Mouse (Mus musculus): Measurements from ENCODE around the gene Ttll5.

Ttll5 gene

GRCm38 (mm10) chr12:85824438-85825264, at the start of gene Ttll5, which contains the start of gene Erg28:
Gene Ttll5, plus strand, starts transcription at chr12:85824659.
Gene Erg28, minus strand, starts transcription at chr12:85824550.
- DNase-seq (ENCODE audit: low spot score) = peak; percentile 97

- no peak for DNase-seq (ENCODE audit: low spot score)
Measured at GRCm38 (mm10) chr12:85778962-85779361, 45.5 kb upstream of the Ttll5 start.

- no peak for DNase-seq (ENCODE audit: low spot score)
Measured at GRCm38 (mm10) chr12:85779707-85780106, 44.8 kb upstream of the Ttll5 start.

DNA sequence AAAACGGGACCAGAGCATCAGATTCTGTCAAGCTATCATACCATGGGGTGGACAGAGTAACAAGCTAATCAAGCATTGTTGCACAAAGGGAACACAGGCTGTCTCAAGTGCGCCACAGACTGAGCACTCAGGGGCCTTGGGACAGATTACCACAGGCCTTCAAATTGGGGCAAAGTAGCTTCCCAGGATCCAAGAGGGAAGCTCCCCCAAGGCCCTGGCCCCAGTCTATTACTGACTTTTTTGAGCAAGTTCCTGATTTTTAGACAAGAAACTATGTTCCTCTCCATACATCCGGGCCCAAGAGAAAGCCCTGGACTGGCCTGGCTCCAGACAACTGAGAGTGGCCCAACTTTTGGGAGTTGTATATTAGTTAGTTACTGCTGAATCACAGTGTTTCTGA, 42.9 kb upstream of the Ttll5 start:
- no peak for DNase-seq (ENCODE audit: low spot score)

DNA sequence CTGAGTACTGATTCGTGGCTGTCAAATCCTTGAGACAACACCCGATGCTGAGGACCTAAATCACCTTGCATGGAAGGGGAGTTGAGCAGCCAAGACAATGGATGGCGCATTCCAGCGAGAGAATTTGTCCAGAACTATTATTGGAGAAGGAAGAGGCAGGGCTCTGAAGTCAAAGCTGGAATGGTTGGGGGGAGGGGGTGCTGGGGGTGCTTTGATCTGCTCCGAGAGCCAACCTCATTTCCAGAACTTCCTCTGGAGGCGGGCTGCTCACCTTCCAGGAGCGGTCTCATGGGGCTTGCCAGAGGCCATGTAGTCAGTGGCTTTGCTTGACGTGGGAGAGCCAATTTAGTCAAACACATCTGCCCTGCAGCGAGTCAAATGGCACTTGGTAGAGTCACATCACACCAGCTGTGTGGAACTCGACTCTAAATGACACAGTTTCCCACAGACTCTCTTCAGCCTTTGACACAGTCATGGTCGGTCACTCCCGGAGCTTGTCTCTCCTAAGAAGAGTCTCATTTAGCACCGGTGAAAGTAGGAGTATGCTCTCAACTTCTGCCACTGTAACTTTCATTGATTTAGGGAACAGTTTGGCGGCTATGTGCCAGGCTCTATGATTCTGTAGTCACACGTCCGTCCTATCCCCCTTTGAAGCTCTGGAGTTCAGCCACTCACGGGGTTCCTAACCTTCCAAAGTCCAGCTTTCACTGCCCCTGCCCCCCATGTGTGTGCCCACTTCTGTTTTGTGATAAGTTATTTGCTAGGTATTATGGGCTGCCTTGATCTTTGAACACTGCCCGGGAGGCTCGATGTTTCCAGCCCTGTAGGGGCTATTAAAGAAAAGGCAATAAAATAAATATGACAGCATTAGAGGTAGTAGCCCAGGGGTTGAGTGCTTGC, 39.3 kb upstream of the Ttll5 start:
- no peak for DNase-seq (ENCODE audit: low spot score)

DNA sequence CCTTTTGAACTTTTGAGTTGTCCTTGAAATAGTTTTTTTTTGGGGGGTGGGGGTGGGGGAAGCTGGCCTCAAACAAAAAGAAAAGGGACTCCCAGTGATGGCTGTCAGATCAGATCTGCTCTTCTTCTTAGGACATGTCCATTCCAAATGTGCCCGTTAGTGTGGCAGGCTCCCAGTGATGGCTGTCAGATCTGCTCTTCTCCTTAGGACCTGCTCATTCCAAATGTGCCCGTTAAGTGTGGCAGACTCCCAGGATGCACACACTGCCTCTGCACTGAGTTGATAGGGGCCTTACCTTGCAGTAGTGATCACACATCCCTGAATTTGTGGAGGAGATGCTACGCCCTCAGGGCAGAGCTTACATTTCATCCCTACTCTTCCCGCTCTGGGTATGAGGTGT, 32.3 kb upstream of the Ttll5 start:
- DNase-seq (ENCODE audit: low spot score) = no peak

DNA sequence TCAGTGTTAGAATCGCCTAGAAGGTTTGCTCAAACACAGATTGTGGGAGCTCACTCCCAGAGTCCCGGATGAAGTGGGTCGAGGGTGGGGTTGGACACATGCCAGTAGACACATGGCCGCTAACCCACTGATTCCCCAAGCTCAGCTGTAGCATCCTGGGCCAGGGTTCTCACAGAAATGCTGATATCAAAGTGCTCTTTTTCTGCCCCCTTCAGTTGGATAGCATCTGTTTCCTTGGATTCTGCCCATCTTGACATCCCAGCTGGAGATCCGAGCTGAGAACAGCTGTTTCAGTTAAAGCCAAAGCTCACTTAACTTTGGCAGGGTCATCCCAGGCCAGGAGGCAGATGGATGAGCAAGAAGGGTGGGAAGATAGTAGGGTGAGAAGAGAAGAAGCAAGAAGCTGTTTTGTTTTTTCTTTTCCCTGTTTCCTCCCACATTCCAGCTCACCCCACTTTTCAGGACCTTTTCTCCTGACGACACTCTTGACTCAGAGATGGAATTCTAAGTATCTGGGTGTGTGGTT, 31.6 kb upstream of the Ttll5 start:
- DNase-seq (ENCODE audit: low spot score) = peak; percentile 12

- DNase-seq (ENCODE audit: low spot score) = no peak
Measured at GRCm38 (mm10) chr12:85794094-85794493, 30.4 kb upstream of the Ttll5 start.

DNA sequence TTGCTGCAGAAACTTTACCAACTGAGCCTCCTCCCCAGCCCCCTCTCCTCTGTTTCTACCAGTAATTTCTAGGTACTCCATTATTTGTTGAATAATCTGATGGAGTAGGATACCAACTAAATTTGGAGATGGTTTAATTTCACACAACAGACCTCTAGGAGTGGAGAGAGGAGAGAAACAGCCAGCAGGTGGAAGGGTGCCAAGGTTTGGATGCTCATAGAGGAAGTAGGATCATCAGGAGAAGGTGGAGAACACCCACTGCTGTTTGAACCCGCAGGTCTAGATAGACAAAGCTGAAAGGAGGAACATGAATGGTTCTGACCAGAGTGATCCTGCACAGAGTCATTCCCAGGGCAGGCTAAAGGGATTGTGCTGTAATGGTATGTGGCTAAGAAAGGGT, 28.9 kb upstream of the Ttll5 start:
- no peak for DNase-seq (ENCODE audit: low spot score)

DNA sequence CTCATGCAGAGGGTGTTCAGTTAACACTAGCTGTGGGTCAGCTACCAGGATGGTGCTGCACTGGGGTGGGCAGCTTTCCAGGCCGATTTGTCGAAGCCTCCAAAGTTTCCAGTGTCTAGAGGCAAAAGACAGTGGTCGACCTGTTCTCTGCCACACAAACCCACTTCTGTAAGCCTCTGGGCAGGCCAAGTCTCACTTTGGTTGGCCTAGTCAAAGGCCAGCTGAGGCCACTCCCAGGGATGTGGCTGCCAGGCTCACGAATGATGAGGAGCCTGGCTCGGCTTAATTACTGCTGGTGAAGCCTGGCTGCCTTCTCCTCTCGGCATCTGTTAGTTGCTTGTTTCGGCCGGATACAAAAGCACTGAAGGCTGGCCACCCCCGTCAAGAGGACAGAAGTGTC, 24.4 kb upstream of the Ttll5 start:
- peak; percentile 4 for DNase-seq (ENCODE audit: low spot score)

DNA sequence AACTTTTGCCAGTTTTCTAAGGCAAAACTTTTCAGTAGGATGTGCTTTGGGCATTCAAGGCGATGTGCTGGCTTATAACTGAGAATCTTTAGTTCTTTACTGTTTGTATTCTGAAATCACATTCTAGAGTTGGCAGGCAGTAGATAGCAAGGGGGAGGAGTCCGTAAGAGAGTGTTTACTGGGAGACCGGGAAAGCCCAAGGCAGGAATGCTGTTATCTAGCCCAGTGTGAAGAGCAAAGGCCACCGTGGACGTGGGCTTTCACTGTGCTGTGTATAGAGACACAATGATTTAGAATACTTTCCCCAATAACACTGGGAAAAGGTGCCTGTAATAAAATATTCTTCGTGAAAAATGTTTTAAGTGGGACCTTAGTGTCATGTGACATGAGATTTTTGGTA, 14.7 kb upstream of the Ttll5 start:
- DNase-seq (ENCODE audit: low spot score) = no peak

DNA sequence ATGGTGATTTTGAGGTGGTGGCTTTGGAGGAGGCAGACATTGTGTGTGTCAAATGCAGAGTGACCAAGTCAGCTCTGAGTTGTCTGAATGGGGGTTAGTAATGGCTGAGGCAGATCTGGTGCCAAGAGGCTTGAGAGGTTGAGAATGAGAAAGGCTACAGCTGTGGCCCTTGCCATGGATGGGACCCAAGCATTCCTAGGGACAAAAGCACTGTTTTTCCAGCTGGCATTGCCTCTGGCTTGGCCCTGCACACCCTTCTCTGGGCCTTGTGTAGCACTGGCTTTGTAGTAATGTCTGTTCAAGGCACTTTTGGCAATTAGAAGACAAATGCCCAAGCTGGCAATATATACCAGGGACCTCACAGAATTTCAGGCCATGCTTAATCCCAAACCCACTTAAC, 13.5 kb upstream of the Ttll5 start:
- no peak for DNase-seq (ENCODE audit: low spot score)

DNA sequence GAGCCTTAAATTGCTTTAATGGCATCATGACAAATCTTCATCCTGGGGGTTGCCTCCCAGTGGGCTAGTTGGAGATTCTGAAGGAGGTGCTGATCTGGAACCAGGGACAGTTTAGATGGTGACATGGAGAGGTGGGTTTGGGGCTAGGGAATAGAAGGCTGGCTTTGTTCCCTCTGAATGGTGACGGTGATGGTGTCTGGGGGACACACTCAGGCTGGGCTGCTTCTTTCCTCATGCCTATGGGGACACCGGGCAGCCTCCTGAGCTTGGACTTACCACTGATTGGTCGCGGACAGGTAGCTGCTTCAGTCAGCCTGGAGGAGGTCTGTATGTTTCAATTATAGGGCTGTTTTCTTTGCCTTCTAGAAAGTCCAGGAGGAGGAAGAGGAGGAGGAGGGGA, 12.8 kb upstream of the Ttll5 start:
- DNase-seq (ENCODE audit: low spot score) = no peak

GRCm38 (mm10) chr12:85813599-85813998, 10.9 kb upstream of the Ttll5 start:
- no peak for DNase-seq (ENCODE audit: low spot score)

- DNase-seq (ENCODE audit: low spot score) = peak; percentile 8
Measured at GRCm38 (mm10) chr12:85822051-85822450, 2.4 kb upstream of the Ttll5 start.

DNA sequence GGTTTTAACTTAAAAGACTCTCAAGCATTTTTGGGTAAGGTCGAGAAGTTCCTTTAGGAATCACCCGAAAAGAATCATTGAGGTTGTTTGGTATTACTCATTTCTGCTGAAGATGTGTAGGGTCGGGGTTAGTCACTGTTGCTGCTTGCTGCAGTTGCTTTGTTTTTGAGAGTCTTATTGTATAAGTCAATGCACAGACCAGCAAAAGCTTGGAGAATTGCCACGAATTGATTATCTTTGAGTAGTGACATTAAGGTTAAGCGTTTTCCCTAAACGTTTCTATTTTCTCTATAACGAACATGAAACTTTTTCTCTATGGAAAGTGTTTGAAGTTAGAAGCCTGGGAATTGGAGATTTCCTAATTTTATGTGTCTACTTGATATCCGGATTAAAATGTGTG, 902 bp downstream of the Ttll5 start:
- DNase-seq (ENCODE audit: low spot score) = no peak

DNA sequence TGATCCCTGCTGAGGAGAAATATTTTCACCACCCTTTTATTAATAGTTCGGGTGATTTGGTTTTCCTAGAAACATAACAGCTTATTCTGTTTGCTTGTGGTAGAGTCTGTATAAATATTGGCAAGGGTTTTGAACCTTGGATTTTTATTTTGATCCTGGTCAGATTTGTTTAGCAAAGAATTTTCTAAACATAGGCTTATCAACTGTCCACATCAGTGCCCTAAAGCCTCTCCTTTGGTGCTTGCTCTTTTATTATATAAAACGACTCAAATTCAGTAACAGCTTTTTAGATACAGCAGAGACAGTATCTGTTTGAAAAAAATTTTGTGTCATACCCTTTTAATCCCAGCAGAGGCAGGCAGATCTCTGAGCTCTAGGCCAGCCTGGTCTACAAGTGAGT, 1.4 kb downstream of the Ttll5 start:
- no peak for DNase-seq (ENCODE audit: low spot score)

DNA sequence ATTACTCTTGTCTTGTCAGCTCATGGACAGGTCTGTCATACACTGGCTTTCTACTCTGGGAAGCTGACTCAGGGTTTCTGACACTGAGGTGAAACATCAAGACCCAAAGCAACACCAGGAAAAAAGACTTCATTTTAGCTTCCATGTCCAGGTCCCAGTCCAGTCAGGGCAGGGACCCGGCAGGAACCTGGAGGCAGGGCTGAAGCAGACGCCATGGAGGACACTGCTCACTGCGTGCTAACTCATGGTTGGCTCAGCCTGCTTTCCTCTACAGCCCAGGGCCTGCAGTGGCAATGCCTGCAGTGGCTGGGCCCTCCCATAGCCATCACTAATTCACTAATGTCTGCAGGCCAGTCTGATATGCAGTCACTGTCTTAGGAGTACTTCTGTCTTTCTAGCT, 4.4 kb downstream of the Ttll5 start:
- DNase-seq (ENCODE audit: low spot score) = no peak

DNA sequence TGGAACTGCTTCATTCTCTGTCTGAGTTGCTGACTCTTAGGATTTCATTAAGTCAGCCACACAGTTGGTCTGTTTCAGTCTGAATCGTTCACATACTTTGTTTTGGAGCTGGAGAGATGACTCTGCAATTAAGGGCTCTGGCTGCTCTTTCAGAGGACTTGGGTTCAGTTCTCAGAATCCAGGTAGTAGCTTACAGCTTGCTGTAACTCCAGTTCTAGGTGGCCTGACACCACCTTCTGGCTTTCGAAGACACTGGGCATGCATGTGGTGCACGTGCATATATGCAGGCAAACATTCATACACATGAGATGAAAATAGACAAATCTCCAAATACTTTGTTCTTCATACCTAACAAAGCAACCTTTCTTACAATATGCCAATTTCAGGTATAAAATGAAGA, 5.4 kb downstream of the Ttll5 start:
- no peak for DNase-seq (ENCODE audit: low spot score)

DNA sequence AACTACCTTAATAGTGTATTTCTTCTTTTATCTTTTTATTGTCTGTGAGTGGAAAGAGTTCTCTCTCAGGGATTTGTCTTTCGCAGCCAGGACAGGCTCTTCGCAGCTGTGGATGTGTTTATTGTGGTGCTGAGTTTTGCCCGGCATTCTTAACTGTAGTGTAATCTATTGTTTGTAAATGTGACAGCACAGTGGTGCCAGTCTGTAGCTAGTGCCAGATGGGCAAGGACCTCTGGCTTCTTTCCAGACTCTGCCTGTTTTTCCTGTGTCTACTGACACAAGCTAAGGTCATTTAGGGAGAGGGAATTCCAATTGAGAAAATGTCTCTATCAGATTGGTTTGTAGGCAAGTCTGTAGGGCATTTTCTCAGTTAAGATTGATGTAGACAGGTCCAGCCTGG, 6.2 kb downstream of the Ttll5 start:
- DNase-seq (ENCODE audit: low spot score) = no peak

- DNase-seq (ENCODE audit: low spot score) = no peak
Measured at GRCm38 (mm10) chr12:85834543-85834942, 10.1 kb downstream of the Ttll5 start.

DNA sequence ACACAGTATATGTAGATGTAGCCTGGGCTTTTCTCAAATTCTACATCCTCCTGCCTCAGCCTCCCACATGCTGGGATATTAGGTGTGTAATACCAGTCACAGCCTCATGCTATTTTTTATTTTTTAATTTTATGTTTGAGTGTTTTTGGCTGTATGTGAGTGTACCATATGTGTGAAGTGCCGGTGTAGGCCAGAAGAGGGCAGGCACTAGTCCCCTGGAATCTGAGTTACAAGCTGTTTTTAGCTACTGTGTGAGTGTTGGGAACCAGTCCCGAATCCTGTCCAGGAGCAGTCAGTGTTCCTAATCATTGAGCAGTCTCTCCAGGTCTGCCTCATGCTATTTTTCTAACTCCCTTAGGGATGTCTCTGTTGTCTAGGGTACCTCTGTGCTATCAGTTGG, 13.3 kb downstream of the Ttll5 start:
- DNase-seq (ENCODE audit: low spot score) = no peak
